Mouse (Mus musculus): ENCODE data around the gene Rint1.

GRCm38 (mm10) chr5:23845141-23845540 is 57.6 kb downstream of the Rint1 start:
- TF ChIP-seq USF1 (IDR thresholded peaks at IDR 0.05; ENCODE audit: low read depth): no peak
- no peak for TF ChIP-seq MYOD1 (IDR thresholded peaks at IDR 0.05; ENCODE audit: control insufficient read depth in 1 of 3, insufficient read length in 2 of 3, low read depth in 2 of 3)
- TF ChIP-seq POLR2A (IDR thresholded peaks at IDR 0.05; ENCODE audit: insufficient read length, low read depth): no peak
- no peak for TF ChIP-seq POLR2AphosphoS2 (IDR thresholded peaks at IDR 0.05; ENCODE audit: insufficient read length, low read depth)

All from myocyte (in vitro differentiated cells).